Mouse (Mus musculus): ENCODE data around the gene Ska3. TPM values are rescaled to one million over a fixed set of nuclear protein-coding genes. Genes with fewer than 3 reads are reported as not detected.

Ska3 gene
- total and polyA plus RNA-seq, 3 experiments = 14.7 to 46.3 (median 40.2) TPM

DNA sequence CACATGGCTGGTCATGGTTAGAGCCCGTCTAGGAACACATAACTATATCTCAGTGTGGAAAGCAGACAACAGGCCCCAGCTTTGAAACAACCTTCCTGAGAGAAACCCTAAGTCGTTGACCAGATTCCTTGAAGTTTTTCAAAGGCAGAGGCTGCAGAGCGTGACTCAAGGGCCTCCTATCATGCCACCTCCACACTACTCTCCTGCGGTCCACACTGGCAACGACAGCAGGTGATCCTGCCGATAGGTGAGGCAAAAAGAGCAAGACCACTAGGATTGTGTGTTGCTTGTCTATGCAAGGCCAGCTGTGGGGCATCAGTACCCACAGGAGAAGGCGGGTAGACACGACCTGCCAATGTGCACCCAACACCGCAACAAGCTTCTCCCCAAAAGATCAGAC lies 36.2 kb downstream of the Ska3 start:
- DNase-seq (ENCODE audit: extremely low read depth) = no peak
- dilution Hi-C loops (cut with MboI; ENCODE audit: extremely low pct_ligation_motif_present, extremely low pct_unique_long_range_greater_than_20kb, low sequenced_read_pairs) (no loop called here), in situ Hi-C loops (cut with MboI; ENCODE audit: low pct_ligation_motif_present, low pct_unique_long_range_greater_than_20kb, low sequenced_read_pairs) (no loop called here)
- H3K36me3 ChIP-seq (replicated peaks in 1 of 2; ENCODE audit: control insufficient read depth in 1 of 2, insufficient read depth in 1 of 2, low read length in 1 of 2) = no peaks in the 10 kb centered on the region
- H3K9me3 ChIP-seq (replicated peaks; ENCODE audit: low read length) = no peaks in the 10 kb centered on the region
- H3K4me2 ChIP-seq (ENCODE audit: insufficient read depth, low read depth, poor library complexity, severe bottlenecking) = no peak overlapping the region
- H3K9ac ChIP-seq (ENCODE audit: insufficient read depth, low read depth) = no peak overlapping the region
- TF ChIP-seq ZMIZ1 (IDR thresholded peaks at IDR 0.05; ENCODE audit: low read depth, low read length) = no peak
- H3K79me2 ChIP-seq (replicated peaks; ENCODE audit: control insufficient read depth, extremely low read depth, insufficient read depth, poor library complexity, severe bottlenecking) = no peaks in the 10 kb centered on the region
- H3K27ac ChIP-seq (ENCODE audit: insufficient read depth, low read depth) = no peak overlapping the region
- H3K4me3 ChIP-seq (replicated peaks in 1 of 3; ENCODE audit: low read depth in 2 of 3, low read length in 2 of 3, poor library complexity in 1 of 3) = no peak overlapping the region
- H3K4me1 ChIP-seq (ENCODE audit: control insufficient read depth in 1 of 2, insufficient read depth in 2 of 2) = no peaks in the 10 kb centered on the region
- H3K27me3 ChIP-seq (replicated peaks) = peaks cover 2% of the 10 kb centered on the region

DNA sequence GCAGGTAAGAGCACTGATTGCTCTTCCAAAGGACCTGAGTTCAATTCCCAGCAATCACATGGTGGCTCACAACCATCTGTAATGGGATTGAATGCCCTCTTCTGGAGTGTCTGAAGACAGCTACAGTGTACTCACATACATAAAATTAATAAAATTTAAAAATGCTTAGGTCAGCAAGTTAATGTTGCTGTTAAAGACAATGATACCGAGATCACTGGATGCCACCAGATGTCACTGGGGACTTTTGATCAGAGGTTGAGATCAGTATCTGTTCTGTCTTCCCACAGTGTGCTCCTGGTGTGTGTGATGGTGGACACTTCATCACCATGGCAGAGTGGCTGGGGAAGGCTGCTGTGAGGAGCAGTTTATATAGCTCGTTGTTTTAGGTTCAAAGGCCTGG lies 36.7 kb downstream of the Ska3 start:
- dilution Hi-C loops (cut with MboI; ENCODE audit: extremely low pct_ligation_motif_present, extremely low pct_unique_long_range_greater_than_20kb, low sequenced_read_pairs) = no loop called here

DNA sequence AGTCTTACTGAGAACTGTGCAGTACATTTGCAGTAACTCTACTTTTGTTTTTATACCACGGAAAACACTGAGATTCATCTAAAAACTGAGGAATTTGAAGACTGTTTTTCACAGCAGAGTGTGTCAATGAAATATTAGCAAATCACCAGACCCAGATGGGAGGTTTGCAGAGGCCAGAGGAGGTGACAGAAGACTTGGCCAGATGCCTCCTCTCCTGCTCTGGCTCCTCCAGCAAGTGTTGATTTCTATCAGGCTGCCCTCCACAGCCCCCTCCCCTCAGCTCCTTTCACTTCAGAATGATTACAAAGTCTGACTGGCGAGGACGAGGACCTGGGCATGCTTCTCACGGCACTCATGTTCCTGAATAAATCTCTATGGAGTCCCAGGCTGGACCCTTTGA lies 38.6 kb downstream of the Ska3 start:
- H3K27me3 ChIP-seq (replicated peaks) = no peaks in the 10 kb centered on the region
- no peaks in the 10 kb centered on the region for H3K9me3 ChIP-seq (replicated peaks; ENCODE audit: low read length)
- H3K27ac ChIP-seq (ENCODE audit: insufficient read depth, low read depth) = no peak overlapping the region
- in situ Hi-C loops (cut with MboI; ENCODE audit: low pct_ligation_motif_present, low pct_unique_long_range_greater_than_20kb, low sequenced_read_pairs) (no loop called here), dilution Hi-C loops (cut with MboI; ENCODE audit: extremely low pct_ligation_motif_present, extremely low pct_unique_long_range_greater_than_20kb, low sequenced_read_pairs) (no loop called here)
- H3K9ac ChIP-seq (ENCODE audit: insufficient read depth, low read depth) = no peak overlapping the region
- no peak for DNase-seq (ENCODE audit: extremely low read depth)
- no peaks in the 10 kb centered on the region for H3K36me3 ChIP-seq (replicated peaks in 1 of 2; ENCODE audit: control insufficient read depth in 1 of 2, insufficient read depth in 1 of 2, low read length in 1 of 2)
- H3K4me2 ChIP-seq (ENCODE audit: insufficient read depth, low read depth, poor library complexity, severe bottlenecking) = no peak overlapping the region
- TF ChIP-seq USF2 (conservative IDR thresholded peaks at IDR 0.05; ENCODE audit: low read depth, low read length) (no peak), TBP (conservative IDR thresholded peaks at IDR 0.05; ENCODE audit: low read depth, low read length) (no peak), SMC3 (IDR thresholded peaks at IDR 0.05; ENCODE audit: low read depth, low read length) (no peak), ZC3H11A (IDR thresholded peaks at IDR 0.05; ENCODE audit: low read depth, low read length) (no peak), ETS1 (conservative IDR thresholded peaks at IDR 0.05; ENCODE audit: low read depth, low read length) (no peak), CHD1 (IDR thresholded peaks at IDR 0.05; ENCODE audit: low read depth, low read length) (no peak), CTCF (conservative IDR thresholded peaks at IDR 0.05 in 1 of 2, IDR thresholded peaks at IDR 0.05 in 1 of 2; ENCODE audit: low read depth in 2 of 2, low read length in 2 of 2) (no peak), MAFK (IDR thresholded peaks at IDR 0.05; ENCODE audit: insufficient replicate concordance, low read length) (no peak), ZNF384 (IDR thresholded peaks at IDR 0.05; ENCODE audit: low read depth, low read length) (no peak), RCOR1 (conservative IDR thresholded peaks at IDR 0.05; ENCODE audit: low read depth, low read length) (no peak), MEF2A (IDR thresholded peaks at IDR 0.05; ENCODE audit: borderline replicate concordance, low read depth, low read length) (no peak), NRF1 (IDR thresholded peaks at IDR 0.05; ENCODE audit: low read depth, low read length) (no peak), MXI1 (IDR thresholded peaks at IDR 0.05; ENCODE audit: low read depth, low read length) (no peak), ZMIZ1 (IDR thresholded peaks at IDR 0.05; ENCODE audit: low read depth, low read length) (no peak), MAZ (IDR thresholded peaks at IDR 0.05; ENCODE audit: low read depth, low read length) (no peak), SIN3A (IDR thresholded peaks at IDR 0.05; ENCODE audit: low read length) (no peak), JUND (conservative IDR thresholded peaks at IDR 0.05; ENCODE audit: low read depth, low read length) (no peak), NELFE (IDR thresholded peaks at IDR 0.05; ENCODE audit: low read depth, low read length) (no peak), ELF1 (IDR thresholded peaks at IDR 0.05; ENCODE audit: low read depth, low read length) (no peak), IRF4 (IDR thresholded peaks at IDR 0.05; ENCODE audit: low read depth, low read length) (no peak)
- H3K79me2 ChIP-seq (replicated peaks; ENCODE audit: control insufficient read depth, extremely low read depth, insufficient read depth, poor library complexity, severe bottlenecking) = no peaks in the 10 kb centered on the region
- no peaks in the 10 kb centered on the region for H3K4me1 ChIP-seq (ENCODE audit: control insufficient read depth in 1 of 2, insufficient read depth in 2 of 2)
- H3K4me3 ChIP-seq (replicated peaks in 1 of 3; ENCODE audit: low read depth in 2 of 3, low read length in 2 of 3, poor library complexity in 1 of 3) = no peak overlapping the region

More for the DNA sequence above, 36.7 kb downstream of the Ska3 start:
- no peak for TF ChIP-seq ZNF384 (IDR thresholded peaks at IDR 0.05; ENCODE audit: low read depth, low read length)
- no peak for TF ChIP-seq E2F4 (IDR thresholded peaks at IDR 0.05; ENCODE audit: insufficient replicate concordance, low read depth, low read length)
- TF ChIP-seq MEF2A (IDR thresholded peaks at IDR 0.05; ENCODE audit: borderline replicate concordance, low read depth, low read length) = no peak
- TF ChIP-seq MAFK (IDR thresholded peaks at IDR 0.05; ENCODE audit: insufficient replicate concordance, low read length) = peak; percentile 85
- no peak for DNase-seq (ENCODE audit: extremely low read depth)
- in situ Hi-C loops (cut with MboI; ENCODE audit: low pct_ligation_motif_present, low pct_unique_long_range_greater_than_20kb, low sequenced_read_pairs) = no loop called here
- H3K9ac ChIP-seq (ENCODE audit: insufficient read depth, low read depth) = no peak overlapping the region
- H3K36me3 ChIP-seq (replicated peaks in 1 of 2; ENCODE audit: control insufficient read depth in 1 of 2, insufficient read depth in 1 of 2, low read length in 1 of 2) = no peaks in the 10 kb centered on the region
- no peaks in the 10 kb centered on the region for H3K9me3 ChIP-seq (replicated peaks; ENCODE audit: low read length)
- H3K4me2 ChIP-seq (ENCODE audit: insufficient read depth, low read depth, poor library complexity, severe bottlenecking) = no peak overlapping the region
- no peak overlapping the region for H3K27ac ChIP-seq (ENCODE audit: insufficient read depth, low read depth)
- H3K79me2 ChIP-seq (replicated peaks; ENCODE audit: control insufficient read depth, extremely low read depth, insufficient read depth, poor library complexity, severe bottlenecking) = no peaks in the 10 kb centered on the region
- H3K27me3 ChIP-seq (replicated peaks) = peaks cover 2% of the 10 kb centered on the region
- H3K4me3 ChIP-seq (replicated peaks in 1 of 3; ENCODE audit: low read depth in 2 of 3, low read length in 2 of 3, poor library complexity in 1 of 3) = no peak overlapping the region
- no peaks in the 10 kb centered on the region for H3K4me1 ChIP-seq (ENCODE audit: control insufficient read depth in 1 of 2, insufficient read depth in 2 of 2)
